In the genomic region with DNA sequence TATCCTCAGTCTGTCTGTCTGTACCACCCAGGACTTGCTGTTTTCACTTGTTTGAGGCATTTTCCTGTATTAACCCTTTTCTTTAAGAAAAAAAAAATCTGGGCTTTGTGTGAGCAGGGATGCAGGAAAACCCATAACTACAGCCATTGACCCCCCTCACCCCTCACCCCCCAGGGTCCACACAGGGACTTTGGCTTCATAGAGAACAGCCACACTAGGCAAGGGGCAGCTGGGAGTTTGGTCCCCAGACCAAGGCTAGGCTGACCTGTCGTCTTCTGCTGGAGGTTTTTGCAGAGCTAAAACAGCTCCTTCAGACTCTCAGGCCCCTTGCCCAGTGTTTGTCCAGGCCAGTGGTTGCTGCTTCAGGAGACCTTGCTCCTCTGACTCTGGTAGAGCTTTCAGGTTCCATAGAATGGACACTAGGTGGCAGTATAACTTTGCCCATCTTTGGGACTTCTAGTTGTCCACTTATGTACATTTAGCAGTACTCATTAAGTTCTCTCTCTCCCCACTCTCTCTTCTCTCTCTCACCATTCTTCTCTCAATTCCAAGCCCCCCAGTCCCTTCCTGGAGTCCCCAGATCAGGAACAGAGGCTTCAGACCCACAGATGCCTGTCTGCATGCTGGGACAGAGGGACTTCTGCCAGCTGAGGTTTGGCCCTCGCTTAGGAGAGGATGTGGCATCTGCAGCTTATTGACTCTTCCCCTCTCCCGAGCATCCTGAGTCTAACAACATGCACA, we compare ENCODE assay signal across 8 mouse cellular contexts. TPM values are rescaled to one million over a fixed set of nuclear protein-coding genes. Genes with fewer than 3 reads are reported as not detected.
DNase-seq lines count a peak whose midpoint lies in the region; ATAC-seq and TF ChIP-seq lines count a peak whose summit lies in the region.

No protein-coding gene starts in this region.

- H3K27ac ChIP-seq in hindbrain, embryonic 10.5 days = no peak overlapping the region
- H3K27ac ChIP-seq in hindbrain, embryonic 12.5 days = no peak overlapping the region
- H3K27ac ChIP-seq in hindbrain, embryonic 11.5 days (ENCODE audit: low read depth, low read length) = no peak overlapping the region
- H3K27ac ChIP-seq in limb, embryonic 13.5 days = no peak overlapping the region
- H3K27ac ChIP-seq in midbrain, postnatal 0 days (ENCODE audit: low read depth, low read length) = no peak overlapping the region

- TF ChIP-seq CTCF in midbrain, postnatal 0 days (IDR thresholded peaks at IDR 0.05) = peak; percentile 89

- H3K27me3 ChIP-seq in hindbrain, embryonic 10.5 days (ENCODE audit: insufficient read depth, poor library complexity, severe bottlenecking) = no peaks in the 10 kb centered on the region
- no peaks in the 10 kb centered on the region for H3K27me3 ChIP-seq in hindbrain, embryonic 12.5 days
- no peaks in the 10 kb centered on the region for H3K27me3 ChIP-seq in hindbrain, embryonic 11.5 days (ENCODE audit: control insufficient read depth, insufficient read depth, low read length)
- no peaks in the 10 kb centered on the region for H3K27me3 ChIP-seq in limb, embryonic 13.5 days
- H3K27me3 ChIP-seq in midbrain, postnatal 0 days (ENCODE audit: insufficient read depth, low read length) = no peaks in the 10 kb centered on the region

- H3K4me2 ChIP-seq in hindbrain, embryonic 12.5 days (replicated peaks) = no peak overlapping the region
- H3K4me2 ChIP-seq in hindbrain, embryonic 11.5 days (replicated peaks; ENCODE audit: low read depth, low read length) = no peak overlapping the region
- H3K4me2 ChIP-seq in limb, embryonic 13.5 days (replicated peaks) = no peak overlapping the region
- no peak overlapping the region for H3K4me2 ChIP-seq in midbrain, postnatal 0 days (ENCODE audit: low read depth, low read length, poor library complexity, severe bottlenecking)

- no peak overlapping the region for H3K9ac ChIP-seq in hindbrain, embryonic 12.5 days
- H3K9ac ChIP-seq in hindbrain, embryonic 11.5 days (ENCODE audit: low read depth, low read length) = no peak overlapping the region
- H3K9ac ChIP-seq in limb, embryonic 13.5 days = no peak overlapping the region
- no peak overlapping the region for H3K9ac ChIP-seq in midbrain, postnatal 0 days (replicated peaks; ENCODE audit: low read length, poor library complexity, severe bottlenecking)

- no peak overlapping the region for H3K4me3 ChIP-seq in hindbrain, embryonic 10.5 days
- no peak overlapping the region for H3K4me3 ChIP-seq in hindbrain, embryonic 12.5 days
- no peak overlapping the region for H3K4me3 ChIP-seq in hindbrain, embryonic 11.5 days (ENCODE audit: low read depth, low read length)
- no peak overlapping the region for H3K4me3 ChIP-seq in limb, embryonic 13.5 days
- H3K4me3 ChIP-seq in midbrain, postnatal 0 days (ENCODE audit: low read depth, low read length) = no peak overlapping the region

- 0 out of 2 replicates have a peak, but pooled peaks cover 5% of the 10 kb centered on the region for H3K4me1 ChIP-seq in hindbrain, embryonic 10.5 days (replicated peaks)
- no peaks in the 10 kb centered on the region for H3K4me1 ChIP-seq in hindbrain, embryonic 12.5 days
- no peaks in the 10 kb centered on the region for H3K4me1 ChIP-seq in hindbrain, embryonic 11.5 days (replicated peaks; ENCODE audit: control insufficient read depth, insufficient read depth, low read length)
- no peaks in the 10 kb centered on the region for H3K4me1 ChIP-seq in limb, embryonic 13.5 days
- no peaks in the 10 kb centered on the region for H3K4me1 ChIP-seq in midbrain, postnatal 0 days (ENCODE audit: insufficient read depth, low read length)

- no peaks in the 10 kb centered on the region for H3K9me3 ChIP-seq in hindbrain, embryonic 10.5 days
- no peaks in the 10 kb centered on the region for H3K9me3 ChIP-seq in hindbrain, embryonic 12.5 days (replicated peaks)
- H3K9me3 ChIP-seq in hindbrain, embryonic 11.5 days (ENCODE audit: control insufficient read depth, low read length) = no peaks in the 10 kb centered on the region
- no peaks in the 10 kb centered on the region for H3K9me3 ChIP-seq in limb, embryonic 13.5 days
- H3K9me3 ChIP-seq in midbrain, postnatal 0 days (ENCODE audit: low read length) = no peaks in the 10 kb centered on the region

- DNase-seq in hindbrain, embryonic 10.5 days (ENCODE audit: low spot score) = peak; percentile 35
- peak; percentile 92 for DNase-seq in NIH3T3 (ENCODE audit: low read depth)
- peak; percentile 49 for DNase-seq in embryo, embryonic 9.5 days (ENCODE audit: extremely low spot score)
- DNase-seq in hindbrain, embryonic 11.5 days (ENCODE audit: low spot score) = peak; percentile 76
- DNase-seq in midbrain, postnatal 0 days (ENCODE audit: low spot score) = peak; percentile 94
- no peak for DNase-seq in ovary, postnatal 10 days (ENCODE audit: low spot score)

- WGBS in hindbrain, embryonic 10.5 days = 64% methylated on average over 3 of the region's 3 CpGs
- WGBS in hindbrain, embryonic 12.5 days = 74% methylated on average over 3 of the region's 3 CpGs
- 73% methylated on average over 3 of the region's 3 CpGs for WGBS in hindbrain, embryonic 11.5 days
- whole genome bisulfite sequencing in limb, embryonic 13.5 days = 63% methylated on average over 3 of the region's 3 CpGs
- 65% methylated on average over 3 of the region's 3 CpGs for WGBS in midbrain, postnatal 0 days

- H3K36me3 ChIP-seq in hindbrain, embryonic 10.5 days = peaks cover 18% of the 10 kb centered on the region
- peaks cover 5% of the 10 kb centered on the region; the same call in 1 of the 2 replicates for H3K36me3 ChIP-seq in hindbrain, embryonic 12.5 days
- H3K36me3 ChIP-seq in hindbrain, embryonic 11.5 days (ENCODE audit: control insufficient read depth, insufficient read depth, low read length) = no peaks in the 10 kb centered on the region
- peaks cover 26% of the 10 kb centered on the region for H3K36me3 ChIP-seq in limb, embryonic 13.5 days
- peaks cover 5% of the 10 kb centered on the region; the same call in 1 of the 2 replicates for H3K36me3 ChIP-seq in midbrain, postnatal 0 days (ENCODE audit: insufficient read depth, low read length)

- no peak for ATAC-seq in hindbrain, embryonic 12.5 days (ENCODE audit: low FRiP score)
- ATAC-seq in hindbrain, embryonic 11.5 days (ENCODE audit: low FRiP score) = peak; percentile 22; the same call in 1 of the 2 replicates
- peak; percentile 64; the same call in 1 of the 2 replicates for ATAC-seq in limb, embryonic 13.5 days (ENCODE audit: low FRiP score, low read depth)
- ATAC-seq in midbrain, postnatal 0 days (ENCODE audit: low FRiP score) = peak; percentile 66

RNA-seq across cellular contexts. Expression of a gene that starts 29.5 kb away (rescaled TPM):
- 17.2 and 17.8 TPM in 2 replicates for polyA plus RNA-seq in hindbrain, embryonic 10.5 days (2016; fragmentation: Nextera tagmentation; extraction: Ambion mirVana)
- polyA plus RNA-seq in hindbrain, embryonic 12.5 days (2016; fragmentation: Nextera tagmentation; extraction: Ambion mirVana) = 11.2 and 13.9 TPM in 2 replicates
- polyA plus RNA-seq in hindbrain, embryonic 11.5 days (2014; fragmentation: Nextera tagmentation; extraction: Ambion mirVana) = 11.9 and 12.6 TPM in 2 replicates
- polyA plus RNA-seq in limb, embryonic 13.5 days (2015; fragmentation: Nextera tagmentation; extraction: Ambion mirVana) = 16.3 and 17.5 TPM in 2 replicates
- 8.8 and 10.9 TPM in 2 replicates for total RNA-seq in midbrain, postnatal 0 days (2014; rRNA removed)
- 9.6 and 10.0 TPM in 2 replicates for polyA plus RNA-seq in midbrain, postnatal 0 days (2015; fragmentation: Nextera tagmentation; extraction: Ambion mirVana)

RNA-seq across cellular contexts. Expression of a gene that starts 57.9 kb away (rescaled TPM):
- polyA plus RNA-seq in hindbrain, embryonic 10.5 days (2016; fragmentation: Nextera tagmentation; extraction: Ambion mirVana) = 1.9 and 2.5 TPM in 2 replicates
- 0.29 TPM in 1 of 2 replicates, not detected in the other for polyA plus RNA-seq in hindbrain, embryonic 12.5 days (2016; fragmentation: Nextera tagmentation; extraction: Ambion mirVana)
- polyA plus RNA-seq in hindbrain, embryonic 11.5 days (2014; fragmentation: Nextera tagmentation; extraction: Ambion mirVana) = 0.28 TPM in 1 of 2 replicates, not detected in the other
- 0.36 and 0.71 TPM in 2 replicates for polyA plus RNA-seq in limb, embryonic 13.5 days (2015; fragmentation: Nextera tagmentation; extraction: Ambion mirVana)
- not detected in 2 replicates for total RNA-seq in midbrain, postnatal 0 days (2014; rRNA removed)
- not detected in 2 replicates for polyA plus RNA-seq in midbrain, postnatal 0 days (2015; fragmentation: Nextera tagmentation; extraction: Ambion mirVana)
